22 mouse cellular contexts compared by ENCODE assay signal in the genomic region with DNA sequence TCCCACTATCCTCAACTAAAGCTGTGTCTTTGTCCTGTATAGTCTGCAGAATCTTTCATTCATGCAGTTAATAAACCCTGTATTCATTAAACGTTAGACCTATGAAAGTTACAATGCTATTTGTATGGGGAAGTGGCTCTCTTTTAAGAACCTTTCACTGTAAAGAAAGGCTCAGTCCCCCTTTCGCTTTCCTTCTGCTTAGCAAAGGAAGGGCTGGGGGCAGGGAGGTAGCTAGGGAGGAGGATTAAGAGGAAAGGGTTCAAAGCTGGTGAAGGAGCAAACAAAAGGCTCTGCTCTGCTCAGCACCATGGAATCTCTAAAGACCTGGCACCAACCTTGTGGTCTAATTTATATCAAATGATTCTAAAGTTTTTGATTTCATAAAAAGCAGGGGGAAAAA. TPM values are rescaled to one million over a fixed set of nuclear protein-coding genes. Genes with fewer than 3 reads are reported as not detected.
"Had no signal": no experiment of that assay in that cellular context is flagged by ENCODE, and none has a peak within 500 bp of the region (broad histone marks: within the 10 kb centered on the region; RNA-seq: fewer than 3 reads in every experiment).

No protein-coding gene starts in this region.

- H3K4me2 ChIP-seq: limb, embryonic 12.5 days; limb, embryonic 15.5 days; liver, embryonic 11.5 days; lung, embryonic 15.5 days; midbrain, embryonic 13.5 days had no signal

- H3K9me3 ChIP-seq: limb, embryonic 12.5 days; limb, embryonic 15.5 days; lung, embryonic 15.5 days; midbrain, embryonic 13.5 days had no signal

- H3K27ac ChIP-seq: layer of hippocampus, adult 2 months; left cerebral cortex, adult 2 months; limb, embryonic 12.5 days; limb, embryonic 15.5 days; liver, embryonic 14.5 days; lung, embryonic 15.5 days; midbrain, embryonic 13.5 days; stomach, postnatal 0 days had no signal

- DNase-seq: kidney, adult 18-20 months; kidney, adult 9 months; kidney, postnatal 14 days; layer of hippocampus, adult 9-11 months; left cerebral cortex, postnatal 4 days; liver, postnatal 0 days; lung, postnatal 10 days; lung, postnatal 36 days; thymus, postnatal 25 days had no signal

- H3K4me3 ChIP-seq: layer of hippocampus, adult 2 months; left cerebral cortex, adult 2 months; limb, embryonic 12.5 days; limb, embryonic 15.5 days; lung, embryonic 15.5 days; midbrain, embryonic 13.5 days had no signal

- H3K36me3 ChIP-seq: limb, embryonic 12.5 days; limb, embryonic 15.5 days; lung, embryonic 15.5 days; midbrain, embryonic 13.5 days had no signal

- ATAC-seq: liver, postnatal 0 days; midbrain, embryonic 13.5 days; midbrain, embryonic 16.5 days had no signal

- H3K9ac ChIP-seq: limb, embryonic 12.5 days; limb, embryonic 15.5 days; liver, embryonic 14.5 days; liver, postnatal 0 days; lung, embryonic 15.5 days; midbrain, embryonic 13.5 days had no signal

- H3K4me1 ChIP-seq: limb, embryonic 12.5 days had no signal

- H3K27me3 ChIP-seq: midbrain, embryonic 13.5 days had no signal

RNA-seq across cellular contexts. Expression of a gene that starts 57.0 kb away (rescaled TPM):
- polyA plus RNA-seq: large intestine, adult 2 months; limb, embryonic 15.5 days; liver, embryonic 11.5 days; small intestine, adult 2 months; spleen, adult 2 months had no signal
